Mouse (Mus musculus) cortical plate, adult 2 months (tissue): Measurements from ENCODE around the gene Fbxo24.

ENCODE experiments used
- CTCF ChIP-seq: fragments of 200-500 bp; IDR thresholded peaks from 2 replicates; pipeline ENCODE4 v1.5.1; 2011; ENCODE audit warnings: mild to moderate bottlenecking, control low read depth, low read length; ENCODE audit not compliant: insufficient read depth; ENCODE audit errors: extremely low read depth
- POLR2A ChIP-seq: fragments of 200-500 bp; IDR thresholded peaks from 2 replicates; pipeline ENCODE4 v1.6.1; 2011; ENCODE audit warnings: mild to moderate bottlenecking, low read length, control low read depth; ENCODE audit not compliant: insufficient read depth; ENCODE audit errors: extremely low read depth

- TF ChIP-seq CTCF (no peak), POLR2A (no peak)
These were observed 58.6 kb downstream of the Fbxo24 start for GRCm38 (mm10) chr5:137570181-137570580.
